Mouse (Mus musculus): ENCODE results near the gene Wipf2.

DNA sequence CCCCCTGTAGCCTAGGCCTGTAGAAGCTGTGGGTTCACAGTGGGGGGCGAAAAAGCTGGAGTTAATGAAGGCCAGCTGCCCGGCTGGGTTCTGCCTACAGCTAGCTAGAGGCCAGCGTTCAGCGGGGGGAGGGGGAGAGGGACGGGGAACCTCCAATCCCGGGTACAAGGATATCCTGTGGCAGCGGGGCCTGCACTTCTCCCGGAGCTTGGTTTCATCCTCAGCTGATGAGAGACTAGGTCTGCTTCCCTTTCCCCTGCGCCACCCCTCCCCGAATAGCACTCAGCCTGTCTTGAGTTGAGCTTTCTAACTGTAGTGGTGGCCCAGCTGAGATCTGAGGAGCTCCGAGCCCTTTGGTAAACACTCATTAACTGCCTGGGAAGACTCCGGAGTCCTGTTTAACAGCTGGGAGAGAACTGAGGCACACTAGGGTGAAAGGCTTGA is 62.5 kb downstream of the Wipf2 start:
- TF ChIP-seq GATA1 (IDR thresholded peaks at IDR 0.05; ENCODE audit: borderline replicate concordance, low read length) (no peak), FLI1 (IDR thresholded peaks at IDR 0.05; ENCODE audit: low read length) (no peak)

Data from megakaryocyte, embryonic 14.5 days (primary cell).